Mouse (Mus musculus) lung, embryonic 15.5 days (tissue): Measurements from ENCODE around the gene Slc39a5. TPM values are rescaled to one million over a fixed set of nuclear protein-coding genes. Genes with fewer than 3 reads are reported as not detected.

ENCODE experiments used
- ATAC-seq: fragments of 200-750 bp; cut with Nextera tagmentation; 2 replicates; pipeline ENCODE4 v1.8.0; 2017; ENCODE audit warnings: moderate number of reproducible peaks, borderline replicate concordance; ENCODE audit not compliant: low FRiP score, low TSS enrichment; ENCODE audit errors: extremely low read depth
- H3K27ac ChIP-seq: fragments of 300-500 bp; sonication (generic); 2 replicates; pipeline ENCODE4 v1.5.1; 2015; ENCODE audit warnings: moderate library complexity, mild to moderate bottlenecking, inconsistent platforms
- H3K27me3 ChIP-seq: fragments of 300-500 bp; sonication (generic); 2 replicates; pipeline ENCODE4 v1.6.1; 2015; ENCODE audit warnings: inconsistent platforms
- H3K36me3 ChIP-seq: fragments of 300-500 bp; sonication (generic); 2 replicates; pipeline ENCODE4 v1.6.1; 2015; ENCODE audit warnings: inconsistent platforms
- H3K4me1 ChIP-seq: fragments of 300-500 bp; sonication (generic); 2 replicates; pipeline ENCODE4 v1.6.1; 2015; ENCODE audit warnings: inconsistent platforms
- H3K4me2 ChIP-seq: fragments of 300-500 bp; sonication (generic); 2 replicates; pipeline ENCODE4 v1.6.1; 2015; ENCODE audit warnings: inconsistent platforms, mild to moderate bottlenecking, moderate library complexity
- H3K4me3 ChIP-seq: fragments of 300-500 bp; sonication (generic); 2 replicates; pipeline ENCODE4 v1.5.1; 2015; ENCODE audit warnings: mild to moderate bottlenecking, inconsistent platforms
- H3K9ac ChIP-seq: fragments of 300-500 bp; sonication (generic); 2 replicates; pipeline ENCODE4 v1.6.1; 2015; ENCODE audit warnings: inconsistent platforms
- H3K9me3 ChIP-seq: fragments of 300-500 bp; sonication (generic); 2 replicates; pipeline ENCODE4 v1.6.1; 2016; ENCODE audit warnings: inconsistent platforms
- WGBS: fragments of 180-500 bp; shearing (Covaris S2); methylation state at CpG from one replicate; pipeline ENCODE4 v1.1.7; 2015; 5-methylcytosine and 5-hydroxymethylcytosine counted together
- polyA plus RNA-seq: library from polyadenylated mRNA; unstranded; fragments of >200 nt; fragmentation: Nextera tagmentation; extraction: Ambion mirVana; gene quantifications from 2 replicates; pipeline ENCODE4 v1.2.1, GENCODE M21; 2015

The Slc39a5 gene
- 0.31 and 0.99 TPM in 2 replicates for polyA plus RNA-seq

GRCm38 (mm10) chr10:128401056-128401455 lies at the start of gene Slc39a5:
Gene Slc39a5 (minus strand): TSS chr10:128401229.
- WGBS, result 30% methylated on average over 2 of the region's 2 CpGs
- no peak for ATAC-seq
- Histone ChIP-seq H3K4me1 (no peaks in the 10 kb centered on the region), H3K27me3 (no peaks in the 10 kb centered on the region), H3K9me3 (no peaks in the 10 kb centered on the region), H3K4me3 (no peak within 1 kb of the TSS), H3K36me3 (peaks cover 4% of the 10 kb centered on the region; the same call in 1 of the 2 replicates), H3K9ac (no peak within 1 kb of the TSS), H3K27ac (no peak within 1 kb of the TSS), H3K4me2 (no peak within 1 kb of the TSS)

- no peak overlapping the region for H3K4me3 ChIP-seq
- no peaks in the 10 kb centered on the region for H3K9me3 ChIP-seq
- H3K4me1 ChIP-seq, result no peaks in the 10 kb centered on the region
- ATAC-seq, result no peak
- no peak overlapping the region for H3K9ac ChIP-seq
- no peaks in the 10 kb centered on the region for H3K27me3 ChIP-seq
- H3K27ac ChIP-seq, result no peak overlapping the region
- WGBS, result 67% methylated on average over 4 of the region's 4 CpGs
- H3K36me3 ChIP-seq, result peaks cover 8% of the 10 kb centered on the region
- H3K4me2 ChIP-seq, result no peak overlapping the region
Measured at GRCm38 (mm10) chr10:128445407-128445806, 44.4 kb upstream of the Slc39a5 start.

- H3K27ac ChIP-seq, result no peak overlapping the region
- peaks cover 19% of the 10 kb centered on the region for H3K36me3 ChIP-seq
- no peak overlapping the region for H3K4me2 ChIP-seq
- 51% methylated on average over 6 of the region's 6 CpGs for WGBS
- no peaks in the 10 kb centered on the region for H3K27me3 ChIP-seq
- H3K9me3 ChIP-seq, result no peaks in the 10 kb centered on the region
- H3K9ac ChIP-seq, result no peak overlapping the region
- ATAC-seq, result no peak
- H3K4me1 ChIP-seq, result no peaks in the 10 kb centered on the region
- no peak overlapping the region for H3K4me3 ChIP-seq
Measured at GRCm38 (mm10) chr10:128444354-128444753, 43.3 kb upstream of the Slc39a5 start.

GRCm38 (mm10) chr10:128442718-128443117 lies 41.7 kb upstream of the Slc39a5 start:
- no peak overlapping the region for H3K9ac ChIP-seq
- WGBS, result 96% methylated on average over 1 of the region's 1 CpGs
- H3K36me3 ChIP-seq, result peaks cover 35% of the 10 kb centered on the region
- H3K9me3 ChIP-seq, result no peaks in the 10 kb centered on the region
- H3K27me3 ChIP-seq, result no peaks in the 10 kb centered on the region
- no peaks in the 10 kb centered on the region for H3K4me1 ChIP-seq
- no peak overlapping the region for H3K27ac ChIP-seq
- no peak overlapping the region for H3K4me3 ChIP-seq
- no peak overlapping the region for H3K4me2 ChIP-seq
- ATAC-seq, result no peak

DNA sequence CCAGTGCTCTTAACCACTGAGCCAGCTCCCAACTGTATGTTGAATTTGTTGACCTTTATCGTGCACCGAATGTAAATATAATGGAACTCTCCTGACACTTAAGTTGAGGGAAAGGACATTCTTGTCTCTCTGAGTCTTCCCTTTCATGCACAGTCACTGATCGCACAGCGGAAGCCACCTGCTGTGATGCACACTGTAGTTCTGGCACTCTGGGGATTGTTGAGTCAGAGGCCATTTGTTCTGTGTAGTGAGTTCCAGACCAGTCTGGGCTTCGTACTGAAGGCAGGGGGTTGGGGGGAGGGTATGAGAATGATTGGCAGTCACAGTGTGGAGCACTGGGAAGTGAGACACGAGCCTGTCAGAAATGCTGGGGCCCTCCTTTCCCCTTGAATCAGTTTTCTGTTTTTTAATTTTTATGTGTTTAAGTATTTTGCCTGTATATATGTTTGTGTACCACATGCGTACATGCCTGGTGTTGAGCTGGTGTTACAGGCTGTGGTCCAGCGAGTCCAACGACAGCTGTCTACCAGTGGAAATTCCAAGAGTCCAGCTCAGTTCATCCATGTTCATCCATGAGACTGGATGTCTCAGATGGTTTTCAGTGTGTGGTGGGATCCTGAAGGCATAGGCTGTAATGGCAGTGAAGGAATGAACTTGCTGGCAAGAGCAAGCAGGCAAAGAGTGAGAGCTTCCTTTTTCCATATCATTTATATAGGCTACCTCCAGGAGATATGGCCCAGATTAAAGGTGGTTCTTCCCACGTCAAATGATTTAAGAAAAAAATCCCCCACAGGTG lies 40.5 kb upstream of the Slc39a5 start:
- Histone ChIP-seq H3K4me3 (no peak overlapping the region), H3K4me1 (no peaks in the 10 kb centered on the region), H3K27ac (no peak overlapping the region), H3K9ac (no peak overlapping the region), H3K36me3 (peaks cover 45% of the 10 kb centered on the region), H3K4me2 (no peak overlapping the region), H3K9me3 (no peaks in the 10 kb centered on the region), H3K27me3 (no peaks in the 10 kb centered on the region)
- no peak for ATAC-seq
- WGBS, result 86% methylated on average over 10 of the region's 10 CpGs

GRCm38 (mm10) chr10:128440407-128440806 lies 39.4 kb upstream of the Slc39a5 start:
- no peaks in the 10 kb centered on the region for H3K27me3 ChIP-seq
- no peak for ATAC-seq
- H3K4me1 ChIP-seq, result no peaks in the 10 kb centered on the region
- no peak overlapping the region for H3K4me3 ChIP-seq
- no peaks in the 10 kb centered on the region for H3K9me3 ChIP-seq
- H3K9ac ChIP-seq, result no peak overlapping the region
- H3K36me3 ChIP-seq, result peaks cover 56% of the 10 kb centered on the region
- 50% methylated on average over 10 of the region's 10 CpGs for WGBS
- H3K27ac ChIP-seq, result no peak overlapping the region
- no peak overlapping the region for H3K4me2 ChIP-seq

DNA sequence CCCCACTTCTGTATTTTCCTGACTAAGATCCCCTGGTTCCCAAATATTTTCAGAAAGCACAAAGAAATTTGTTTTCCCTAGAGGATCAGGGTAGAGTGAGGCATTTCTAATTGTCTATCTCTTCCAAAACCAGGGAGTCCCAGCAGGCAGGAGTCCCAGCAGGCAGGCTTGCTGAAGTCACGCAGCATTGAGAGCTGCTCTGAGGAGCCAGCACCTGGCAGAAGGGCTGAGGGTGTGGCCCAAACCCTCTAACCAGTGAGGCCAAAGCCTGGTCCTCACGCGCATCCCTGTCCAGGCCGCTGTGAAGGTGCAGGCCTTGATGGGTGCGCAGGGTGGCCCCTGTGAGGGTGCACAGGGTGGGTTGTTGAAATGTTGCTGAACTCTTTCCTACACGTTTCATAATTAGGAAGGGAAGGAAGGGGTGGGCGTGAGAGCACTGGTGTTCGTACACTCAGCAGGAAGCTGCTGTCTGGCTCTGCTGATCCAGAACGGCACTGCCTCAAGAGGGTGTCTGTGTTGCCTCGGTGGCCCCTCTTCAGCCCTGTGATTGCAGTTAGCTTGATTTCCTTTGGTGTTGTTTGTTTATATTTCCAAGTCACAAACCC lies 37.7 kb upstream of the Slc39a5 start:
- Histone ChIP-seq H3K9me3 (no peaks in the 10 kb centered on the region), H3K4me3 (no peak overlapping the region), H3K27ac (peak overlapping the region; percentile 30; the same call in 1 of the 2 replicates), H3K36me3 (peaks cover 68% of the 10 kb centered on the region), H3K4me1 (no peaks in the 10 kb centered on the region), H3K4me2 (no peak overlapping the region), H3K27me3 (no peaks in the 10 kb centered on the region), H3K9ac (no peak overlapping the region)
- ATAC-seq, result peak; percentile 50; the same call in 1 of the 2 replicates
- 65% methylated on average over 10 of the region's 10 CpGs for WGBS

DNA sequence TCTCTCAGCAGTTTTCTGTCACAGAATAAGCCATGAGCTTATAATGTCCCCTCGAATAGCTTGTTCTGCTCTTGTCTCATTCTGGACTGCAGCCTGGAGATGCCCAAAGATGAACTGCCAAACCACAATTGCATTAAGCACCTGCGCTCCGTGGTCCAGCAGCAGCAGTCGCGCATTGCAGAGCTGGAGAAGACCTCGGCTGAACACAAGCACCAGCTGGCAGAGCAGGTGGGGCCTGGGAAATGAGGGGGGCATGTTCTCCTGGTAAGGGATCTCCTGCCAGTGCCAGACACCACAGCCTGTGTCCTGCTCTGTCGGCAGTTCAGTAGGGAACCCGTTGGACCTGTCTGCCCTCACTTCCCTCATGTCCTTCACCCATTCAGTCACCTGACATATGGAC lies 35.3 kb upstream of the Slc39a5 start:
- peaks cover 84% of the 10 kb centered on the region for H3K36me3 ChIP-seq

DNA sequence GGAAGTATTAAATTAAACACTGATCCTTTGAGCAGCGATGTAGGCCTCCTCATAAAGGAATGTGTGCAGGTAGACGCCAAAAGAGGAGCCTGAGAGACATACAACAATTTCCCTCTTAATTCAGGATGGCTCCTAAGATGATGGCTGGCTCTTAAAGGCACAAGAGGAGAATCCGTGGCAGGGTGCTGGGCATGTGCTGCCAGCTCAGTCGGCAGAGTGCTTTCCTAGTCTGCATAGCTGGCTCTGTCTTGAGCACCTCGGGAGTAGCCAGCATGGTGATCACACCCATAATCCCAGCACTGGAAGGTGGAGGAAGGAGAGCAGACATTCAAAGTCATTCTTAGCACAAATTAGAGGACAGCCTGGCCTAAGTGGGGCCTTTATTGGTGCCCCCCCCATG lies 34.8 kb upstream of the Slc39a5 start:
- Histone ChIP-seq H3K4me3 (no peak overlapping the region), H3K27me3 (no peaks in the 10 kb centered on the region), H3K9me3 (no peaks in the 10 kb centered on the region), H3K4me2 (no peak overlapping the region), H3K4me1 (no peaks in the 10 kb centered on the region), H3K9ac (no peak overlapping the region), H3K36me3 (peaks cover 82% of the 10 kb centered on the region), H3K27ac (no peak overlapping the region)
- WGBS, result 85% methylated on average over 5 of the region's 5 CpGs
- ATAC-seq, result no peak

More for the DNA sequence above, 35.3 kb upstream of the Slc39a5 start:
- Histone ChIP-seq H3K27ac (no peak overlapping the region), H3K4me3 (no peak overlapping the region), H3K27me3 (no peaks in the 10 kb centered on the region), H3K4me2 (no peak overlapping the region), H3K4me1 (no peaks in the 10 kb centered on the region), H3K9ac (no peak overlapping the region), H3K9me3 (no peaks in the 10 kb centered on the region)
- no peak for ATAC-seq
- WGBS, result 90% methylated on average over 8 of the region's 8 CpGs

GRCm38 (mm10) chr10:128435186-128435823 lies 34.3 kb upstream of the Slc39a5 start:
- Histone ChIP-seq H3K27ac (no peak overlapping the region), H3K9me3 (no peaks in the 10 kb centered on the region), H3K27me3 (no peaks in the 10 kb centered on the region), H3K9ac (no peak overlapping the region), H3K4me1 (no peaks in the 10 kb centered on the region), H3K4me2 (no peak overlapping the region), H3K4me3 (no peak overlapping the region), H3K36me3 (peaks cover 81% of the 10 kb centered on the region)
- ATAC-seq, result no peak
- 82% methylated on average over 17 of the region's 17 CpGs for whole genome bisulfite sequencing

- Histone ChIP-seq H3K4me1 (no peaks in the 10 kb centered on the region), H3K9me3 (no peaks in the 10 kb centered on the region), H3K4me3 (no peak overlapping the region), H3K9ac (no peak overlapping the region), H3K27ac (no peak overlapping the region), H3K4me2 (no peak overlapping the region), H3K36me3 (peaks cover 81% of the 10 kb centered on the region), H3K27me3 (no peaks in the 10 kb centered on the region)
- 72% methylated on average over 10 of the region's 10 CpGs for WGBS
- ATAC-seq, result no peak
Measured at GRCm38 (mm10) chr10:128434681-128435080, 33.7 kb upstream of the Slc39a5 start.

DNA sequence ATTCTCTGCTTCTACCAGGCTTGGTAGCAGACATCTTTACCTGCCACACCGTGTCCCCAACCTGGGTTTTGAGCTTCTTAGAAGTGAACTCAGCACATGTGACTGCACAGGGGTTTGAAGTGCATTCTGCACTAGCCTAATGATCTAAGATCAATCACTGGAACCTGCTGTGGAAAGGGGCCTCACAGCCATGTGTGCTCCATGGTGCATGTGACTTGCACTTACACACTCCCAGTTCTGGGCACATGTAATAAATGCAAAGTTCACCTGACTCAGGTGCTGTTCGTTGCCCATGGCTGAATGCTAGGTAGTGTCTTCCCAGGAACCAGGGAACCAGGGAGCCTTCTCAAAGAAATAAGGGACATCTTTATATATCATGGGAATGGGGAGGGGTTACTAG lies 32.4 kb upstream of the Slc39a5 start:
- no peak overlapping the region for H3K9ac ChIP-seq
- no peaks in the 10 kb centered on the region for H3K9me3 ChIP-seq
- ATAC-seq, result no peak
- peaks cover 81% of the 10 kb centered on the region for H3K36me3 ChIP-seq
- no peaks in the 10 kb centered on the region for H3K4me1 ChIP-seq
- WGBS, result 91% methylated on average over 2 of the region's 2 CpGs
- no peak overlapping the region for H3K27ac ChIP-seq
- H3K27me3 ChIP-seq, result no peaks in the 10 kb centered on the region
- no peak overlapping the region for H3K4me3 ChIP-seq
- no peak overlapping the region for H3K4me2 ChIP-seq
